Mouse (Mus musculus): ENCODE results near the gene Vma21.

GRCm38 (mm10) chrX:71798883-71799282 lies 16.8 kb upstream of the Vma21 start:
- no peak for TF ChIP-seq POLR2A (IDR thresholded peaks at IDR 0.05; ENCODE audit: insufficient read depth, low read length)
- peak; percentile 22 for TF ChIP-seq CTCF (IDR thresholded peaks at IDR 0.05; ENCODE audit: low read depth, low read length)

All from ES-Bruce4 (cell line).